Mouse (Mus musculus) kidney, postnatal 0 days (tissue): Measurements from ENCODE around the gene Nkx2-3. TPM values are rescaled to one million over a fixed set of nuclear protein-coding genes. Genes with fewer than 3 reads are reported as not detected.
A peak's percentile ranks its signal among the peaks of the same experiment; 100 is the strongest.

Source experiments
- ATAC-seq: fragments of 200-750 bp; cut with Nextera tagmentation; replicated peaks from 2 replicates; pipeline ENCODE4 v1.8.0; 2017; ENCODE audit warnings: low read depth, moderate number of reproducible peaks, moderate TSS enrichment, moderate library complexity; ENCODE audit not compliant: low FRiP score
- DNase-seq: peaks from one replicate; pipeline ENCODE4 v3.0.0-alpha.2; 2016; ENCODE audit warnings: low spot score
- H3K27ac ChIP-seq: fragments of 300-500 bp; sonication (generic); 2 replicates; pipeline ENCODE4 v1.5.1; 2014; ENCODE audit warnings: mild to moderate bottlenecking
- H3K27me3 ChIP-seq: fragments of 300-500 bp; sonication (generic); 2 replicates; pipeline ENCODE4 v1.6.1; 2014; ENCODE audit warnings: low read length, mixed read lengths; ENCODE audit not compliant: insufficient read depth
- H3K36me3 ChIP-seq: fragments of 300-500 bp; sonication (generic); 2 replicates; pipeline ENCODE4 v1.6.1; 2014; ENCODE audit warnings: low read length, mixed read lengths; ENCODE audit not compliant: insufficient read depth
- H3K4me1 ChIP-seq: fragments of 300-500 bp; sonication (generic); replicated peaks from 2 replicates; pipeline ENCODE4 v1.6.1; 2014; ENCODE audit warnings: antibody characterized with exemption, low read length, mixed read lengths; ENCODE audit not compliant: insufficient read depth
- H3K4me2 ChIP-seq: fragments of 300-500 bp; sonication (generic); 2 replicates; pipeline ENCODE4 v1.6.1; 2014; ENCODE audit warnings: mild to moderate bottlenecking, low read length, moderate library complexity, mixed read lengths
- H3K4me3 ChIP-seq: fragments of 300-500 bp; sonication (generic); replicated peaks from 2 replicates; pipeline ENCODE4 v1.5.1; 2014; ENCODE audit warnings: low read depth, low read length
- H3K9ac ChIP-seq: fragments of 300-500 bp; sonication (generic); 2 replicates; pipeline ENCODE4 v1.6.1; 2014; ENCODE audit warnings: low read depth, low read length
- H3K9me3 ChIP-seq: fragments of 300-500 bp; sonication (generic); replicated peaks from 2 replicates; pipeline ENCODE4 v1.6.1; 2016; ENCODE audit warnings: low read length, inconsistent platforms, mixed read lengths
- CTCF ChIP-seq: IDR thresholded peaks from 2 replicates; pipeline ENCODE4 v1.5.1; 2016; ENCODE audit warnings: antibody characterized with exemption, low read depth, mild to moderate bottlenecking, moderate library complexity
- WGBS: fragments of 180-500 bp; shearing (Covaris S2); extraction: QIAGEN DNeasy Blood & Tissue Kit; methylation state at CpG from one replicate; pipeline ENCODE4 v1.1.7; 2014; 5-methylcytosine and 5-hydroxymethylcytosine counted together
- polyA plus RNA-seq: library from polyadenylated mRNA; unstranded; fragments of >200 nt; fragmentation: Nextera tagmentation; extraction: Ambion mirVana; gene quantifications from 2 replicates; pipeline ENCODE4 v1.2.1, GENCODE M21; 2015

Nkx2-3 gene
- polyA plus RNA-seq, 1 experiment from 2014 or later = not detected

GRCm38 (mm10) chr19:43613293-43614130, 1.4 kb downstream of the Nkx2-3 start:
- H3K27me3 ChIP-seq = peaks cover 92% of the 10 kb centered on the region
- H3K9me3 ChIP-seq = no peaks in the 10 kb centered on the region
- 3% methylated on average over 26 of the region's 26 CpGs for WGBS
- no peak overlapping the region for H3K27ac ChIP-seq
- H3K9ac ChIP-seq = no peak overlapping the region
- H3K4me1 ChIP-seq = peaks cover 3% of the 10 kb centered on the region; the same call in 1 of the 2 replicates
- H3K36me3 ChIP-seq = no peaks in the 10 kb centered on the region
- DNase-seq (no peak), ATAC-seq (no peak)
- H3K4me2 ChIP-seq = no peak overlapping the region
- no peak for TF ChIP-seq CTCF
- H3K4me3 ChIP-seq = no peak overlapping the region

- ATAC-seq = no peak
- TF ChIP-seq CTCF = no peak
- under 1% methylated on average over 92 of the region's 92 CpGs for WGBS
- peak overlapping the region; percentile 42 for H3K4me2 ChIP-seq
- no peaks in the 10 kb centered on the region for H3K9me3 ChIP-seq
- no peaks in the 10 kb centered on the region for H3K36me3 ChIP-seq
- peak overlapping the region; percentile 13; the same call in 1 of the 2 replicates for H3K4me3 ChIP-seq
- H3K27me3 ChIP-seq = peaks cover 94% of the 10 kb centered on the region
- no peak overlapping the region for H3K9ac ChIP-seq
- peaks cover 3% of the 10 kb centered on the region; the same call in 1 of the 2 replicates for H3K4me1 ChIP-seq
- no peak overlapping the region for H3K27ac ChIP-seq
- no peak for DNase-seq
These were observed 2.4 kb downstream of the Nkx2-3 start for GRCm38 (mm10) chr19:43614341-43615073.

- Histone ChIP-seq H3K27ac (no peak overlapping the region), H3K27me3 (peaks cover 94% of the 10 kb centered on the region), H3K9ac (no peak overlapping the region), H3K4me3 (peak overlapping the region; percentile 13; the same call in 1 of the 2 replicates), H3K36me3 (no peaks in the 10 kb centered on the region), H3K9me3 (no peaks in the 10 kb centered on the region), H3K4me2 (peak overlapping the region; percentile 42; the same call in 1 of the 2 replicates), H3K4me1 (peaks cover 3% of the 10 kb centered on the region; the same call in 1 of the 2 replicates)
- TF ChIP-seq CTCF = no peak
- DNase-seq = no peak
- ATAC-seq = no peak
- WGBS = under 1% methylated on average over 20 of the region's 20 CpGs
These were observed 2.9 kb downstream of the Nkx2-3 start for GRCm38 (mm10) chr19:43615074-43615445.

DNA sequence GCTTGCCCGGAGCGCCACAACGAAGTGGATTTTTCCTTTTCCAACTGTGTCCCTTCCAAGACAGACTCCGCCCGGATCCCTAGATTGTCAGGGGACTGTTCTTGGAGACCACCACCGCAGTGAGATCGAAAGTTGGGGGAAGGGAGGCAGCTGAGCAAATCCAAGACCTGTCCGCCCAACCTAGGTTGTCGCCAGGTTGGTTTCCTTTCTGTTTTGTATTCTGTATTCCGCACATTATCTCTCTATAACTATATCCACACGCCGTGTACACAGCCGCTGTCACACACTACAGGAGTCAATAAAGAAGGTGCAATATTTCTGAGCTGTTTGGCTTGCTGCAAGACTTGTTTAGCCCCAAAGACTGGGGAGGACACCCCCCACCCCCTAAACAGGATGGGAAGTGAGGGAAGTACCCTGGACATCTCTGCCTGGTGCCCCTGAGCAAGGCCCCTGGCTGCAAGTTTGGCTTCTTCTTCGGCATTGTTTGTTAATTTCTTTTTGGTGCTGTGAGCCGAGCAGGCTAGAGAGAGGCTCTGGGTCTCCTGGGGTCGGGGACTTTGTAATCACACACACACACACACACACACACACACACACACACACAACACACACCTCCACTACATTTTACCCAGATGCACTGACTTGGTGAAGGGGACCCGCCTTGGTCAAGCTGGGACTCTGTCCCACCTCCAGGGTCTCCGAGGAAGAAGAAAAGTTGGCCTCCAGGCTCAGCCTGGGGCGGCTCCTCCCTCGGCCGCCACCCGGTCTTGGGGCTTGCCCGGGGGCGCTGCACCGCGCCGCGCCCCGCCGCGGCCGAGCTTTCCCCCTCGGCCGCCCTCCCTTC, 3.7 kb downstream of the Nkx2-3 start:
- 2% methylated on average over 34 of the region's 34 CpGs for WGBS
- no peak overlapping the region for H3K27ac ChIP-seq
- no peak overlapping the region for H3K9ac ChIP-seq
- peaks cover 96% of the 10 kb centered on the region for H3K27me3 ChIP-seq
- H3K4me3 ChIP-seq = no peak overlapping the region
- ATAC-seq (no peak), DNase-seq (no peak)
- H3K36me3 ChIP-seq = no peaks in the 10 kb centered on the region
- peak overlapping the region; percentile 3; the same call in 1 of the 2 replicates for H3K4me2 ChIP-seq
- H3K4me1 ChIP-seq = peaks cover 3% of the 10 kb centered on the region; the same call in 1 of the 2 replicates
- no peaks in the 10 kb centered on the region for H3K9me3 ChIP-seq
- no peak for TF ChIP-seq CTCF

- ATAC-seq = no peak
- TF ChIP-seq CTCF = no peak
- Histone ChIP-seq H3K36me3 (no peaks in the 10 kb centered on the region), H3K4me2 (0 out of 2 replicates have a peak overlapping the region, but pooled peaks have one; percentile 0), H3K9me3 (no peaks in the 10 kb centered on the region), H3K4me3 (no peak overlapping the region), H3K4me1 (peaks cover 3% of the 10 kb centered on the region; the same call in 1 of the 2 replicates), H3K27me3 (peaks cover 96% of the 10 kb centered on the region), H3K27ac (no peak overlapping the region), H3K9ac (no peak overlapping the region)
- no peak for DNase-seq
- WGBS = under 1% methylated on average over 35 of the region's 35 CpGs
These were observed 4.3 kb downstream of the Nkx2-3 start for GRCm38 (mm10) chr19:43616415-43616861.
